Comparison of ENCODE assay signal across 8 mouse cellular contexts in the genomic region with DNA sequence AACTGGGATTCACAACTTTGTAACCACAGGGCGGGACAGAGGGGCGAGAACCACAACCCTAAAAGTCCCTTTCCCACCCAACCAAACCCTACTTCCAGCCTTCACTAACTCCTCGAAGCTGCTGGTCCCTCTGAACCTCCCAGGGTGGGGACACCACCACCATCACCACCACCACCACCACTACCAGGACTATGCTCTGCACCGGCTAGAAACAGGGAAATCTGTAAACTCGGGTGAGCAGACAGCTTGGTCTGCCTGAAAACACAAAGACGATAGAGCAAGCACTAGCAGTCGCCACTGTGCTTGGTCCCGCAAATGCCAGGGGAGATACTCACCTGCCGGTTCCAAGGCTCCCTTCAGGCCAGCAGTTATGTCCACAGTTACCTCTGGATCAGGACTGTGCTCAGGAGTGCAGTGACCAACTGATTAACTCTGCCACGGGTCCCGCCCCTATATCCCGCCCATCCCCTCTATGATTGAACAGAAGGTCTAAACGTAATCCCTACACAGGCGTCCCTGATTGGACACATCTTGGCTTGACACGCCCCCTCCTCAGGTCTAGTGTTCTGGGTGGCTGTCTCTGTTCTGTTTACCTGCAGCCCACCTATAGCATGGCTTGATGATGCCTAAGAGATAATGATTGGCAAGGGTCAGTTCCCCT. TPM values are rescaled to one million over a fixed set of nuclear protein-coding genes. Genes with fewer than 3 reads are reported as not detected.
DNase-seq lines count a peak whose midpoint lies in the region; ATAC-seq and TF ChIP-seq lines count a peak whose summit lies in the region.

TSS of gene Tmsb15l (minus strand) at position 446 of the 661 bp plus-strand sequence.
TSS of gene Tmsb15b1 (minus strand) at position 451 of the 661 bp plus-strand sequence.

- TF ChIP-seq CTCF in CH12.LX (conservative IDR thresholded peaks at IDR 0.05 in 1 of 2, IDR thresholded peaks at IDR 0.05 in 1 of 2; ENCODE audit: low read depth in 2 of 2, low read length in 2 of 2), result no peak
- TF ChIP-seq CTCF in bone marrow, adult 2 months (IDR thresholded peaks at IDR 0.05; ENCODE audit: control insufficient read depth, insufficient read depth, low read length), result no peak
- TF ChIP-seq CTCF in heart, postnatal 0 days (IDR thresholded peaks at IDR 0.05; ENCODE audit: low read depth), result no peak

- H3K4me2 ChIP-seq in CH12.LX (ENCODE audit: insufficient read depth, low read depth, poor library complexity, severe bottlenecking), result peak within 1 kb of the TSS; percentile 82
- peak within 1 kb of the TSS; percentile 56 for H3K4me2 ChIP-seq in embryonic facial prominence, embryonic 14.5 days (ENCODE audit: low read depth, low read length)
- H3K4me2 ChIP-seq in heart, postnatal 0 days (ENCODE audit: low read depth, low read length), result peak within 1 kb of the TSS; percentile 57
- H3K4me2 ChIP-seq in lung, embryonic 15.5 days, result peak within 1 kb of the TSS; percentile 54

- H3K4me1 ChIP-seq in CH12.LX (ENCODE audit: control insufficient read depth in 1 of 2, insufficient read depth in 2 of 2), result peaks cover 0 to 19% of the 10 kb centered on the region in 2 experiments; a peak in 1 of 4 replicates
- H3K4me1 ChIP-seq in bone marrow, adult 2 months (ENCODE audit: control insufficient read depth, insufficient read depth, low read length), result no peaks in the 10 kb centered on the region
- no peaks in the 10 kb centered on the region for H3K4me1 ChIP-seq in embryonic facial prominence, embryonic 14.5 days (ENCODE audit: control insufficient read depth, insufficient read depth, low read length)
- H3K4me1 ChIP-seq in heart, postnatal 0 days (ENCODE audit: control insufficient read depth, insufficient read depth), result no peaks in the 10 kb centered on the region
- no peaks in the 10 kb centered on the region for H3K4me1 ChIP-seq in lung, embryonic 15.5 days

- dilution Hi-C loops in CH12.LX (cut with MboI; ENCODE audit: extremely low pct_ligation_motif_present, extremely low pct_unique_long_range_greater_than_20kb, low sequenced_read_pairs), result no loop called here

- H3K79me2 ChIP-seq in CH12.LX (replicated peaks; ENCODE audit: control insufficient read depth, extremely low read depth, insufficient read depth, poor library complexity, severe bottlenecking), result no peaks in the 10 kb centered on the region

- no peak for TF ChIP-seq EP300 in CH12.LX (IDR thresholded peaks at IDR 0.05; ENCODE audit: low read length)
- TF ChIP-seq EP300 in heart, postnatal 0 days (IDR thresholded peaks at IDR 0.05; ENCODE audit: low read depth), result no peak

- H3K36me3 ChIP-seq in CH12.LX (replicated peaks in 1 of 2; ENCODE audit: control insufficient read depth in 1 of 2, insufficient read depth in 1 of 2, low read length in 1 of 2), result no peaks in the 10 kb centered on the region
- H3K36me3 ChIP-seq in embryonic facial prominence, embryonic 14.5 days (ENCODE audit: control insufficient read depth, insufficient read depth, low read length), result no peaks in the 10 kb centered on the region
- H3K36me3 ChIP-seq in heart, postnatal 0 days (replicated peaks; ENCODE audit: control insufficient read depth, insufficient read depth, low read length), result no peaks in the 10 kb centered on the region
- H3K36me3 ChIP-seq in lung, embryonic 15.5 days, result no peaks in the 10 kb centered on the region

- peak; percentile 100 for ATAC-seq in embryonic facial prominence, embryonic 14.5 days (ENCODE audit: low read depth)
- ATAC-seq in heart, postnatal 0 days (ENCODE audit: insufficient read depth, low read depth), result peak; percentile 98
- ATAC-seq in lung, embryonic 15.5 days (ENCODE audit: borderline replicate concordance, extremely low read depth, low FRiP score, low TSS enrichment), result peak; percentile 100
- ATAC-seq in neutrophil, adult 5-6 weeks (ENCODE audit: extremely low read depth, insufficient number of reproducible peaks, low FRiP score, poor library complexity, severe bottlenecking), result peak; percentile 98

- H3K4me3 ChIP-seq in CH12.LX (replicated peaks in 1 of 3; ENCODE audit: low read depth in 2 of 3, low read length in 2 of 3, poor library complexity in 1 of 3), result peak within 1 kb of the TSS; percentile 57 to 74 (median 64)
- peak within 1 kb of the TSS; percentile 62 for H3K4me3 ChIP-seq in bone marrow, adult 2 months (replicated peaks; ENCODE audit: control insufficient read depth, low read depth, low read length)
- H3K4me3 ChIP-seq in embryonic facial prominence, embryonic 14.5 days (ENCODE audit: low read depth, low read length), result peak within 1 kb of the TSS; percentile 41
- H3K4me3 ChIP-seq in heart, postnatal 0 days (ENCODE audit: low read depth, low read length), result peak within 1 kb of the TSS; percentile 34
- H3K4me3 ChIP-seq in lung, embryonic 15.5 days, result peak within 1 kb of the TSS; percentile 41

- 16% methylated on average over 15 of the region's 15 CpGs for WGBS in bone marrow, adult 2 months
- 29% methylated on average over 10 of the region's 15 CpGs for WGBS in embryonic facial prominence, embryonic 14.5 days
- 23% methylated on average over 15 of the region's 15 CpGs for WGBS in heart, postnatal 0 days
- WGBS in lung, embryonic 15.5 days, result 25% methylated on average over 15 of the region's 15 CpGs

- peak; percentile 83 for DNase-seq in CH12.LX (ENCODE audit: extremely low read depth)
- peak; percentile 93 for DNase-seq in embryonic facial prominence, embryonic 14.5 days (ENCODE audit: low spot score)
- DNase-seq in heart, postnatal 0 days (ENCODE audit: low spot score), result peak; percentile 25
- peak; percentile 67 to 79 for DNase-seq in kidney, postnatal 36 days
- peak; percentile 80 for DNase-seq in thymus, postnatal 14 days

- TF ChIP-seq POLR2A in CH12.LX (IDR thresholded peaks at IDR 0.05; ENCODE audit: low read depth, low read length), result peak; percentile 47; the same call in 1 of the 2 replicates
- no peak for TF ChIP-seq POLR2A in bone marrow, adult 2 months (IDR thresholded peaks at IDR 0.05; ENCODE audit: borderline replicate concordance, control insufficient read depth, low read depth, low read length)

- no peaks in the 10 kb centered on the region for H3K9me3 ChIP-seq in CH12.LX (replicated peaks; ENCODE audit: low read length)
- no peaks in the 10 kb centered on the region for H3K9me3 ChIP-seq in embryonic facial prominence, embryonic 14.5 days (ENCODE audit: control insufficient read depth, low read length)
- H3K9me3 ChIP-seq in heart, postnatal 0 days (replicated peaks; ENCODE audit: control insufficient read depth, low read length), result no peaks in the 10 kb centered on the region
- no peaks in the 10 kb centered on the region for H3K9me3 ChIP-seq in lung, embryonic 15.5 days

- H3K27me3 ChIP-seq in CH12.LX (replicated peaks), result no peaks in the 10 kb centered on the region
- no peaks in the 10 kb centered on the region for H3K27me3 ChIP-seq in embryonic facial prominence, embryonic 14.5 days (replicated peaks; ENCODE audit: control insufficient read depth, insufficient read depth, low read length)
- no peaks in the 10 kb centered on the region for H3K27me3 ChIP-seq in heart, postnatal 0 days (ENCODE audit: control insufficient read depth, insufficient read depth, low read length)
- no peaks in the 10 kb centered on the region for H3K27me3 ChIP-seq in lung, embryonic 15.5 days

- H3K27ac ChIP-seq in CH12.LX (ENCODE audit: insufficient read depth, low read depth), result peak within 1 kb of the TSS; percentile 49; the same call in 1 of the 2 replicates
- H3K27ac ChIP-seq in bone marrow, adult 2 months (ENCODE audit: control insufficient read depth, insufficient read depth, low read depth, low read length, poor library complexity), result no peak within 1 kb of the TSS
- H3K27ac ChIP-seq in embryonic facial prominence, embryonic 14.5 days (replicated peaks; ENCODE audit: low read depth, low read length), result no peak within 1 kb of the TSS; the same call in 1 of the 2 replicates
- no peak within 1 kb of the TSS for H3K27ac ChIP-seq in heart, postnatal 0 days (ENCODE audit: low read depth)
- no peak within 1 kb of the TSS for H3K27ac ChIP-seq in lung, embryonic 15.5 days

- TF ChIP-seq RAD21 in CH12.LX (IDR thresholded peaks at IDR 0.05; ENCODE audit: low read depth, low read length), result no peak

- in situ Hi-C loops in CH12.LX (cut with MboI; ENCODE audit: low pct_ligation_motif_present, low pct_unique_long_range_greater_than_20kb, low sequenced_read_pairs), result loop anchor here (5.0 kb wide), 1 partner anchor 41 kb away; no protein-coding TSS in a partner anchor

- H3K9ac ChIP-seq in CH12.LX (ENCODE audit: insufficient read depth, low read depth), result peak within 1 kb of the TSS; percentile 35; the same call in 1 of the 2 replicates
- peak within 1 kb of the TSS; percentile 53 for H3K9ac ChIP-seq in embryonic facial prominence, embryonic 14.5 days (ENCODE audit: low read depth, low read length)
- no peak within 1 kb of the TSS for H3K9ac ChIP-seq in heart, postnatal 0 days (replicated peaks; ENCODE audit: low read depth, low read length)
- H3K9ac ChIP-seq in lung, embryonic 15.5 days, result peak within 1 kb of the TSS; percentile 22; the same call in 1 of the 2 replicates

TF ChIP-seq in CH12.LX, 34 proteins besides CTCF, POLR2A, EP300 and RAD21 (continues in another document):
- TF ChIP-seq NELFE (IDR thresholded peaks at IDR 0.05; ENCODE audit: low read depth, low read length), result no peak

RNA-seq across cellular contexts. Expression of gene Tmsb15l, which starts in this region (rescaled TPM):
- total RNA-seq in CH12.LX (2012; rRNA removed) (3.8 and 4.4 TPM in 2 replicates), CH12.LX (2014; rRNA removed) (18.5 and 24.4 TPM in 2 replicates)
- 0.87 TPM in 1 of 2 replicates, not detected in the other for polyA plus RNA-seq in CH12.LX (2012; ENCODE audit: insufficient read length, low read depth)
- polyA plus RNA-seq in bone marrow, adult 2 months (2011; ENCODE audit: insufficient read depth, insufficient read length, low replicate concordance, missing spikeins), result not detected in 2 replicates
- 1.8 and 6.2 TPM in 2 replicates for polyA plus RNA-seq in embryonic facial prominence, embryonic 14.5 days (2014; fragmentation: Nextera tagmentation; extraction: Ambion mirVana)
- 1.7 TPM in 1 of 2 replicates, not detected in the other for total RNA-seq in heart, postnatal 0 days (2014; rRNA removed; ENCODE audit: low replicate concordance)
- 0.92 and 1.6 TPM in 2 replicates for polyA plus RNA-seq in heart, postnatal 0 days (2015; fragmentation: Nextera tagmentation; extraction: Ambion mirVana)
- polyA plus RNA-seq in lung, embryonic 15.5 days (2015; fragmentation: Nextera tagmentation; extraction: Ambion mirVana), result 2.9 and 3.5 TPM in 2 replicates
- 3.7 and 6.6 TPM in 2 replicates for total RNA-seq in neutrophil, adult 5-6 weeks (2017)

RNA-seq across cellular contexts. Expression of gene Tmsb15b1, which starts in this region (rescaled TPM):
- total RNA-seq in CH12.LX (2012; rRNA removed), result 5.9 and 6.8 TPM in 2 replicates
- 44.6 and 47.7 TPM in 2 replicates for total RNA-seq in CH12.LX (2014; rRNA removed)
- 5.2 and 6.9 TPM in 2 replicates for polyA plus RNA-seq in CH12.LX (2012; ENCODE audit: insufficient read length, low read depth)
- 9.3 TPM in 1 of 2 replicates, not detected in the other for polyA plus RNA-seq in bone marrow, adult 2 months (2011; ENCODE audit: insufficient read depth, insufficient read length, low replicate concordance, missing spikeins)
- polyA plus RNA-seq in embryonic facial prominence, embryonic 14.5 days (2014; fragmentation: Nextera tagmentation; extraction: Ambion mirVana), result 26.8 and 30.7 TPM in 2 replicates
- 2.3 and 4.4 TPM in 2 replicates for total RNA-seq in heart, postnatal 0 days (2014; rRNA removed; ENCODE audit: low replicate concordance)
- 16.9 and 17.9 TPM in 2 replicates for polyA plus RNA-seq in heart, postnatal 0 days (2015; fragmentation: Nextera tagmentation; extraction: Ambion mirVana)
- 19.0 and 22.2 TPM in 2 replicates for polyA plus RNA-seq in lung, embryonic 15.5 days (2015; fragmentation: Nextera tagmentation; extraction: Ambion mirVana)
- 5.3 and 7.0 TPM in 2 replicates for total RNA-seq in neutrophil, adult 5-6 weeks (2017)

Comparison
In these comparisons a context has a peak if more than half of its experiments do, and no peak if none do; other contexts are left out.
1. DNase-seq: peak in every context shown above with its lines; median percentile 93 in embryonic facial prominence, embryonic 14.5 days; 83 in CH12.LX; 80 in thymus, postnatal 14 days; 73 in kidney, postnatal 36 days; 25 in heart, postnatal 0 days.